Mouse (Mus musculus) gastrocnemius, postnatal 14 days (tissue): ENCODE measurements at regions not wholly inside any gene's neighbourhood (a gene's known extent, or its start where the extent isn't known, plus 50 kb on each side); places are given as distances from the start of the nearest gene placed in this dataset.
"Not testable (repeated sequence)": the region's sequence is repeated elsewhere in the genome, so short reads cannot be mapped to it uniquely, and the experiment has no call there.

Source experiments
- DNase-seq: peaks from one replicate; pipeline ENCODE4 v3.0.0; 2021; ENCODE audit warnings: mixed read lengths
- intact Hi-C: fragments of 180-260 bp; cut with DNase I; formaldehyde crosslinking; loops from one replicate; pipeline ENCODE4 v1.15.1; 2025; ENCODE audit warnings: low total_unique reads

GRCm38 (mm10) chr17:82904961-82905360 is 310.1 kb upstream of the Pkdcc start:
- DNase-seq, result no peak
- intact Hi-C loops, result no loop called here

GRCm38 (mm10) chr17:82905483-82905882 is 309.6 kb upstream of the Pkdcc start:
- intact Hi-C loops, result no loop called here
- DNase-seq, result no peak

GRCm38 (mm10) chr17:82909189-82909588 is 305.9 kb upstream of the Pkdcc start:
- intact Hi-C loops, result no loop called here
- DNase-seq, result no peak

GRCm38 (mm10) chr17:82922986-82923385 is 292.1 kb upstream of the Pkdcc start:
- intact Hi-C loops, DNase-seq: not testable (repeated sequence)

- intact Hi-C loops, result no loop called here
- DNase-seq, result no peak
Observed at GRCm38 (mm10) chr17:82925751-82926150, 289.3 kb upstream of the Pkdcc start.

- intact Hi-C loops, result no loop called here
- no peak for DNase-seq
Observed at GRCm38 (mm10) chr17:82927681-82928080, 287.4 kb upstream of the Pkdcc start.

- intact Hi-C loops, result no loop called here
- no peak for DNase-seq
Observed at GRCm38 (mm10) chr17:82929511-82929910, 285.6 kb upstream of the Pkdcc start.

- intact Hi-C loops, result no loop called here
- DNase-seq, result no peak
Observed at GRCm38 (mm10) chr17:82930738-82931137, 284.4 kb upstream of the Pkdcc start.

- intact Hi-C loops, result no loop called here
- DNase-seq, result no peak
Observed at GRCm38 (mm10) chr17:82931476-82931875, 283.6 kb upstream of the Pkdcc start.

- intact Hi-C loops, result no loop called here
Observed at GRCm38 (mm10) chr17:82936836-82937235, 278.3 kb upstream of the Pkdcc start.

GRCm38 (mm10) chr17:82946083-82946482 is 269.0 kb upstream of the Pkdcc start:
- intact Hi-C loops, result no loop called here
- no peak for DNase-seq

More at GRCm38 (mm10) chr17:82936836-82937235, 278.3 kb upstream of the Pkdcc start:
- DNase-seq, result no peak

GRCm38 (mm10) chr17:82949794-82950193 is 265.3 kb upstream of the Pkdcc start:
- intact Hi-C loops, result no loop called here
- no peak for DNase-seq

- intact Hi-C loops, result no loop called here
- DNase-seq, result no peak
Observed at GRCm38 (mm10) chr17:82950268-82950667, 264.8 kb upstream of the Pkdcc start.

GRCm38 (mm10) chr17:82957409-82957808 is 257.7 kb upstream of the Pkdcc start:
- intact Hi-C loops, result no loop called here
- DNase-seq, result no peak

- intact Hi-C loops, result loop anchor here (5.0 kb wide), 1 partner anchor 1771 kb away; no protein-coding TSS in a partner anchor
- no peak for DNase-seq
Observed at GRCm38 (mm10) chr17:82963374-82963773, 251.7 kb upstream of the Pkdcc start.

GRCm38 (mm10) chr17:82999710-83000109 is 215.4 kb upstream of the Pkdcc start:
- no peak for DNase-seq
- intact Hi-C loops, result no loop called here

- no peak for DNase-seq
- intact Hi-C loops, result no loop called here
Observed at GRCm38 (mm10) chr17:83000411-83000810, 214.7 kb upstream of the Pkdcc start.

- intact Hi-C loops, result no loop called here
- no peak for DNase-seq
Observed at GRCm38 (mm10) chr17:83001567-83001966, 213.5 kb upstream of the Pkdcc start.

GRCm38 (mm10) chr17:83010845-83011244 is 204.2 kb upstream of the Pkdcc start:
- intact Hi-C loops, result no loop called here
- DNase-seq, result no peak

GRCm38 (mm10) chr17:83015656-83016055 is 199.4 kb upstream of the Pkdcc start:
- intact Hi-C loops, result no loop called here

GRCm38 (mm10) chr17:83016936-83017335 is 198.2 kb upstream of the Pkdcc start:
- intact Hi-C loops, result no loop called here
- no peak for DNase-seq

More at GRCm38 (mm10) chr17:83015656-83016055, 199.4 kb upstream of the Pkdcc start:
- no peak for DNase-seq

GRCm38 (mm10) chr17:83019267-83019666 is 195.8 kb upstream of the Pkdcc start:
- intact Hi-C loops, result no loop called here
- no peak for DNase-seq
